Mouse (Mus musculus) heart, postnatal 0 days (tissue): Measurements from ENCODE around the gene Lfng.

Source experiments
- CTCF ChIP-seq: IDR thresholded peaks from 2 replicates; pipeline ENCODE4 v1.5.1; 2016; ENCODE audit warnings: antibody characterized with exemption, control low read depth, low read depth
- EP300 ChIP-seq: IDR thresholded peaks from 2 replicates; pipeline ENCODE4 v1.6.1; 2016; ENCODE audit warnings: antibody characterized with exemption, low read depth

DNA sequence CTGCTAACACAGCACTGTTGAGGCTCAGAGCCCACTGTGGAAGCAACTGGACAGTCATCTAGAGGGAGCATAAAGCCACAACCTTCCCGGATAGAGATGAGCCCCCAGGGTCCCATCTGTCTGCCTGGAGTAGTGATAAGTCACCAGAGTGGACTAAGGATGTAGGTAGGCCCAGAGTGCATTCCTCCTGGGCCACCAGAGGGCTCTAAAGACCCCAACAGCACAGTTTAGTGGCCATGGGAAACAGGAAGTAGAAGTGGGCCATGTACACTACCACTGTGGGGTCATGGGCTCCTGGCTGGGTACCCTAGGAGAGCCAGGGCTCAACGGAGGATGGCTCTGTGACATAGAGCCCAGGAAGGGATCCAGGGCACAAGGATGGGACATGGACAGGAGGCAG, 33.7 kb downstream of the Lfng start:
- TF ChIP-seq EP300 (no peak), CTCF (peak; percentile 48)
